Mouse (Mus musculus): Measurements from ENCODE around the gene Pard3. TPM values are rescaled to one million over a fixed set of nuclear protein-coding genes. Genes with fewer than 3 reads are reported as not detected.

Pard3 gene
- polyA plus RNA-seq, 1 experiment from 2014 or later: 24.2 TPM

- peaks cover 14% of the 10 kb centered on the region for H3K4me1 ChIP-seq (replicated peaks)
- no peak for DNase-seq (ENCODE audit: low spot score)
- 93% methylated on average over 3 of the region's 3 CpGs for WGBS
- no peak overlapping the region for H3K4me3 ChIP-seq
- H3K27me3 ChIP-seq (ENCODE audit: insufficient read depth, poor library complexity, severe bottlenecking): no peaks in the 10 kb centered on the region
- no peaks in the 10 kb centered on the region for H3K36me3 ChIP-seq
- H3K9me3 ChIP-seq: no peaks in the 10 kb centered on the region
- no peak overlapping the region for H3K27ac ChIP-seq
Observed at GRCm38 (mm10) chr8:127540273-127540672, 476.6 kb downstream of the Pard3 start.

GRCm38 (mm10) chr8:127542162-127542561 is 478.5 kb downstream of the Pard3 start:
- WGBS: 87% methylated on average over 2 of the region's 2 CpGs

GRCm38 (mm10) chr8:127543676-127544075 is 480.0 kb downstream of the Pard3 start:
- H3K27me3 ChIP-seq (ENCODE audit: insufficient read depth, poor library complexity, severe bottlenecking): no peaks in the 10 kb centered on the region
- DNase-seq (ENCODE audit: low spot score): no peak
- H3K4me3 ChIP-seq: no peak overlapping the region
- WGBS: 82% methylated on average over 7 of the region's 7 CpGs
- no peaks in the 10 kb centered on the region for H3K36me3 ChIP-seq
- no peaks in the 10 kb centered on the region for H3K9me3 ChIP-seq
- H3K4me1 ChIP-seq (replicated peaks): peaks cover 18% of the 10 kb centered on the region
- peak overlapping the region; percentile 23; the same call in 1 of the 2 replicates for H3K27ac ChIP-seq

More at GRCm38 (mm10) chr8:127542162-127542561, 478.5 kb downstream of the Pard3 start:
- DNase-seq (ENCODE audit: low spot score): no peak
- Histone ChIP-seq H3K4me3 (no peak overlapping the region), H3K4me1 (replicated peaks) (peaks cover 14% of the 10 kb centered on the region), H3K27me3 (ENCODE audit: insufficient read depth, poor library complexity, severe bottlenecking) (no peaks in the 10 kb centered on the region), H3K27ac (no peak overlapping the region), H3K9me3 (no peaks in the 10 kb centered on the region), H3K36me3 (no peaks in the 10 kb centered on the region)

- DNase-seq (ENCODE audit: low spot score): no peak
- WGBS: 83% methylated on average over 2 of the region's 2 CpGs
- H3K27me3 ChIP-seq (ENCODE audit: insufficient read depth, poor library complexity, severe bottlenecking): no peaks in the 10 kb centered on the region
- no peak overlapping the region for H3K4me3 ChIP-seq
- no peaks in the 10 kb centered on the region for H3K9me3 ChIP-seq
- H3K27ac ChIP-seq: no peak overlapping the region
- H3K36me3 ChIP-seq: no peaks in the 10 kb centered on the region
- H3K4me1 ChIP-seq (replicated peaks): peaks cover 22% of the 10 kb centered on the region
Observed at GRCm38 (mm10) chr8:127546161-127546560, 482.5 kb downstream of the Pard3 start.

- Histone ChIP-seq H3K36me3 (no peaks in the 10 kb centered on the region), H3K27me3 (ENCODE audit: insufficient read depth, poor library complexity, severe bottlenecking) (peaks cover 15% of the 10 kb centered on the region), H3K4me3 (no peak overlapping the region), H3K4me1 (replicated peaks) (peaks cover 23% of the 10 kb centered on the region), H3K27ac (no peak overlapping the region), H3K9me3 (no peaks in the 10 kb centered on the region)
- WGBS: 89% methylated on average over 4 of the region's 4 CpGs
- DNase-seq (ENCODE audit: low spot score): no peak
Observed at GRCm38 (mm10) chr8:127550928-127551327, 487.2 kb downstream of the Pard3 start.

- Histone ChIP-seq H3K4me1 (replicated peaks) (peaks cover 35% of the 10 kb centered on the region), H3K4me3 (no peak overlapping the region)
- WGBS: 54% methylated on average over 11 of the region's 11 CpGs
Observed at GRCm38 (mm10) chr8:127552161-127552595, 488.5 kb downstream of the Pard3 start.

GRCm38 (mm10) chr8:127552836-127553235 is 489.1 kb downstream of the Pard3 start:
- Histone ChIP-seq H3K36me3 (no peaks in the 10 kb centered on the region), H3K9me3 (no peaks in the 10 kb centered on the region), H3K4me3 (no peak overlapping the region), H3K27me3 (ENCODE audit: insufficient read depth, poor library complexity, severe bottlenecking) (peaks cover 21% of the 10 kb centered on the region), H3K27ac (no peak overlapping the region), H3K4me1 (replicated peaks) (peaks cover 42% of the 10 kb centered on the region)
- DNase-seq (ENCODE audit: low spot score): no peak
- WGBS: 93% methylated on average over 13 of the region's 13 CpGs

More at GRCm38 (mm10) chr8:127552161-127552595, 488.5 kb downstream of the Pard3 start:
- Histone ChIP-seq H3K27ac (no peak overlapping the region), H3K9me3 (no peaks in the 10 kb centered on the region), H3K27me3 (ENCODE audit: insufficient read depth, poor library complexity, severe bottlenecking) (peaks cover 21% of the 10 kb centered on the region), H3K36me3 (no peaks in the 10 kb centered on the region)
- no peak for DNase-seq (ENCODE audit: low spot score)

GRCm38 (mm10) chr8:127553582-127553981 is 489.9 kb downstream of the Pard3 start:
- Histone ChIP-seq H3K9me3 (no peaks in the 10 kb centered on the region), H3K4me1 (replicated peaks) (peaks cover 44% of the 10 kb centered on the region), H3K4me3 (no peak overlapping the region), H3K36me3 (no peaks in the 10 kb centered on the region), H3K27me3 (ENCODE audit: insufficient read depth, poor library complexity, severe bottlenecking) (peaks cover 21% of the 10 kb centered on the region), H3K27ac (no peak overlapping the region)
- 75% methylated on average over 5 of the region's 5 CpGs for WGBS
- DNase-seq (ENCODE audit: low spot score): no peak

- no peaks in the 10 kb centered on the region for H3K9me3 ChIP-seq
- no peak for DNase-seq (ENCODE audit: low spot score)
- no peak overlapping the region for H3K27ac ChIP-seq
- peaks cover 37% of the 10 kb centered on the region for H3K27me3 ChIP-seq (ENCODE audit: insufficient read depth, poor library complexity, severe bottlenecking)
- WGBS: 63% methylated on average over 2 of the region's 2 CpGs
- H3K4me1 ChIP-seq (replicated peaks): peaks cover 45% of the 10 kb centered on the region
- no peaks in the 10 kb centered on the region for H3K36me3 ChIP-seq
- H3K4me3 ChIP-seq: no peak overlapping the region
Observed at GRCm38 (mm10) chr8:127555795-127556194, 492.1 kb downstream of the Pard3 start.

- H3K9me3 ChIP-seq: no peaks in the 10 kb centered on the region
- 41% methylated on average over 11 of the region's 11 CpGs for WGBS
- no peak for DNase-seq (ENCODE audit: low spot score)
Observed at GRCm38 (mm10) chr8:127556964-127557363, 493.3 kb downstream of the Pard3 start.

GRCm38 (mm10) chr8:127557566-127557965 is 493.9 kb downstream of the Pard3 start:
- Histone ChIP-seq H3K9me3 (no peaks in the 10 kb centered on the region), H3K27ac (no peak overlapping the region), H3K27me3 (ENCODE audit: insufficient read depth, poor library complexity, severe bottlenecking) (peaks cover 51% of the 10 kb centered on the region), H3K4me3 (no peak overlapping the region), H3K36me3 (no peaks in the 10 kb centered on the region), H3K4me1 (replicated peaks) (peaks cover 35% of the 10 kb centered on the region)
- peak; percentile 55 for DNase-seq (ENCODE audit: low spot score)

More at GRCm38 (mm10) chr8:127556964-127557363, 493.3 kb downstream of the Pard3 start:
- Histone ChIP-seq H3K4me3 (no peak overlapping the region), H3K27ac (no peak overlapping the region), H3K4me1 (replicated peaks) (peaks cover 40% of the 10 kb centered on the region), H3K27me3 (ENCODE audit: insufficient read depth, poor library complexity, severe bottlenecking) (peaks cover 46% of the 10 kb centered on the region), H3K36me3 (no peaks in the 10 kb centered on the region)

GRCm38 (mm10) chr8:127563634-127564033 is 499.9 kb downstream of the Pard3 start:
- peaks cover 16% of the 10 kb centered on the region for H3K4me1 ChIP-seq (replicated peaks)
- no peaks in the 10 kb centered on the region; the same call in 1 of the 2 replicates for H3K9me3 ChIP-seq
- no peak for DNase-seq (ENCODE audit: low spot score)
- 94% methylated on average over 5 of the region's 5 CpGs for WGBS
- no peak overlapping the region for H3K27ac ChIP-seq
- H3K4me3 ChIP-seq: no peak overlapping the region
- H3K27me3 ChIP-seq (ENCODE audit: insufficient read depth, poor library complexity, severe bottlenecking): peaks cover 52% of the 10 kb centered on the region
- no peaks in the 10 kb centered on the region for H3K36me3 ChIP-seq

- H3K4me1 ChIP-seq (replicated peaks): peaks cover 12% of the 10 kb centered on the region
- H3K4me3 ChIP-seq: no peak overlapping the region
- DNase-seq (ENCODE audit: low spot score): no peak
- H3K36me3 ChIP-seq: no peaks in the 10 kb centered on the region
- H3K27ac ChIP-seq: no peak overlapping the region
- 22% methylated on average over 4 of the region's 4 CpGs for WGBS
- H3K9me3 ChIP-seq: no peaks in the 10 kb centered on the region; the same call in 1 of the 2 replicates
- H3K27me3 ChIP-seq (ENCODE audit: insufficient read depth, poor library complexity, severe bottlenecking): peaks cover 46% of the 10 kb centered on the region
Observed at GRCm38 (mm10) chr8:127564426-127564825, 500.7 kb downstream of the Pard3 start.

- WGBS: 92% methylated on average over 5 of the region's 5 CpGs
- Histone ChIP-seq H3K4me1 (replicated peaks) (peaks cover 8% of the 10 kb centered on the region), H3K4me3 (no peak overlapping the region), H3K27me3 (ENCODE audit: insufficient read depth, poor library complexity, severe bottlenecking) (peaks cover 15% of the 10 kb centered on the region), H3K27ac (no peak overlapping the region), H3K36me3 (no peaks in the 10 kb centered on the region), H3K9me3 (no peaks in the 10 kb centered on the region)
- DNase-seq (ENCODE audit: low spot score): no peak
Observed at GRCm38 (mm10) chr8:127569212-127569611, 505.5 kb downstream of the Pard3 start.

Measured in hindbrain, embryonic 10.5 days (tissue).